Mouse (Mus musculus) forebrain, embryonic 14.5 days (tissue): ENCODE measurements around the gene Gm16181. TPM values are rescaled to one million over a fixed set of nuclear protein-coding genes. Genes with fewer than 3 reads are reported as not detected.
"Not testable (repeated sequence)": the region's sequence is repeated elsewhere in the genome, so short reads cannot be mapped to it uniquely, and the experiment has no call there.

Experiments
- ATAC-seq: fragments of 200-750 bp; cut with Nextera tagmentation; 2 replicates; pipeline ENCODE4 v1.8.0; 2017; ENCODE audit warnings: mild to moderate bottlenecking, moderate library complexity
- DNase-seq: peaks from one replicate; pipeline ENCODE4 v3.0.0-alpha.2; 2015; ENCODE audit warnings: low spot score
- H3K27ac ChIP-seq: fragments of 300-500 bp; sonication (generic); 2 replicates; pipeline ENCODE4 v1.5.1; 2014; ENCODE audit warnings: low read depth, mild to moderate bottlenecking, control low read depth, low read length, moderate library complexity
- H3K27me3 ChIP-seq: fragments of 300-500 bp; sonication (generic); replicated peaks from 2 replicates; pipeline ENCODE4 v1.6.1; 2014; ENCODE audit warnings: low read length, control low read depth, mixed read lengths; ENCODE audit not compliant: control insufficient read depth, insufficient read depth
- H3K36me3 ChIP-seq: fragments of 300-500 bp; sonication (generic); 2 replicates; pipeline ENCODE4 v1.6.1; 2014; ENCODE audit warnings: low read length, control low read depth; ENCODE audit not compliant: control insufficient read depth, insufficient read depth
- H3K4me1 ChIP-seq: fragments of 300-500 bp; sonication (generic); 2 replicates; pipeline ENCODE4 v1.6.1; 2014; ENCODE audit warnings: antibody characterized with exemption, low read length, control low read depth; ENCODE audit not compliant: control insufficient read depth, insufficient read depth
- H3K4me2 ChIP-seq: fragments of 300-500 bp; sonication (generic); 2 replicates; pipeline ENCODE4 v1.6.1; 2014; ENCODE audit warnings: mild to moderate bottlenecking, control low read depth, low read length
- H3K4me3 ChIP-seq: fragments of 300-500 bp; sonication (generic); 2 replicates; pipeline ENCODE4 v1.5.1; 2014; ENCODE audit warnings: low read depth, low read length, control low read depth
- H3K9ac ChIP-seq: fragments of 300-500 bp; sonication (generic); 2 replicates; pipeline ENCODE4 v1.6.1; 2014; ENCODE audit warnings: mild to moderate bottlenecking, low read length, control low read depth, moderate library complexity
- H3K9me3 ChIP-seq: fragments of 300-500 bp; sonication (generic); replicated peaks from 2 replicates; pipeline ENCODE4 v1.6.1; 2016; ENCODE audit warnings: low read length, control low read depth, mixed read lengths; ENCODE audit not compliant: control insufficient read depth
- WGBS: fragments of 180-500 bp; shearing (Covaris S2); extraction: QIAGEN DNeasy Blood & Tissue Kit; methylation state at CpG from one replicate; pipeline ENCODE4 v1.1.7; 2014; 5-methylcytosine and 5-hydroxymethylcytosine counted together
- polyA plus RNA-seq: library from polyadenylated mRNA; unstranded; fragments of >200 nt; fragmentation: Nextera tagmentation; extraction: Ambion mirVana; gene quantifications from 2 replicates; pipeline ENCODE4 v1.2.1, GENCODE M21; 2014

Gene Gm16181
- polyA plus RNA-seq, 1 experiment from 2014 or later, result not detected

DNA sequence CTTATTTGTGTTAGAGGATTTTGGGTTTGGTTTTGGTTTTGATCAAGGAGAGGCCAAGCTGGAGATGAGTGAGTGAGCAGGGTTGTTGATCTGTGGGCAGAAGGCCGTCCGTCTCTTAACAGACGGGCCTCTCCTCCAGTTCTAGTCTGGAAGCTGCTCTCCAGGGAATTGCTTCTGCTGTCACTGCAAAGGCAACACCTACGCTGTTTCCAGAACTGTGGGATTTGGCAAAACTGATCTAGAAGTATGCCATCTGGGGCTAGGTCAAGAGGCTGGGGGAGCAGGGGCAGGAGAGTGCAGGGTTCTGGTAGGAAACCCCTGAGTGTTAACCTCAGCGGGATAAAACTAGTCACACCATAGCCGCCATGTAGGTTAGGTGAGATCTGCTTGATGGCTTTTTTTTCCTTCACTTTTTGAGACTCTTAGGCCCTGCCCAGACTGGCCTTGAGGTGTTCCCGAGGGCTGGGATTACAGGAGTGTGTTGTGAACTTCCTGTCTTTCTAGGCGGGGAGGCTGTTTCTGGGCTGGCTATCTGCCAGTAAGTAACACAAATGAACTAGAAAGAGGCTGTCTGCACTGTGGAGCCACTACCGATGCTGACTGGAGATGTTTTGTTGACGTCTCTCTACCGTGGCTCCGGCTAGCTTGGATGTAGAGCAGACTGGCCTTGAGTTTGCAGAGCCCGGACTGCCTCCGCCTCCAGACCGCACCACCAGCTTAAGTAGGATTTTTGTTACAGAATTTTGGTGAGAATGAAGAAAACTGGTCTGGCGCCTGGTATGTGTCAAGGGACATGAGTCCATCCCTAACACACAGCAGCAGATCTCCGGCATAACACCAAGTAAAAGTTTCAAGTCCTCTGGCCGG is 12.7 kb downstream of the Gm16181 start, which contains the start of gene Atp6v1g2:
Atp6v1g2 (plus strand) TSS at position 547 of the 867 bp plus-strand sequence.
- Histone ChIP-seq H3K4me1 (peaks cover 4% of the 10 kb centered on the region; the same call in 1 of the 2 replicates), H3K9ac (peak within 1 kb of the TSS; percentile 85), H3K9me3 (no peaks in the 10 kb centered on the region), H3K27ac (peak within 1 kb of the TSS; percentile 90; the same call in 1 of the 2 replicates), H3K4me2 (peak within 1 kb of the TSS; percentile 83), H3K27me3 (no peaks in the 10 kb centered on the region), H3K4me3 (peak within 1 kb of the TSS; percentile 40), H3K36me3 (peaks cover 45% of the 10 kb centered on the region)
- 74% methylated on average over 18 of the region's 18 CpGs for WGBS
- ATAC-seq, result no peak
- DNase-seq, result no peak

DNA sequence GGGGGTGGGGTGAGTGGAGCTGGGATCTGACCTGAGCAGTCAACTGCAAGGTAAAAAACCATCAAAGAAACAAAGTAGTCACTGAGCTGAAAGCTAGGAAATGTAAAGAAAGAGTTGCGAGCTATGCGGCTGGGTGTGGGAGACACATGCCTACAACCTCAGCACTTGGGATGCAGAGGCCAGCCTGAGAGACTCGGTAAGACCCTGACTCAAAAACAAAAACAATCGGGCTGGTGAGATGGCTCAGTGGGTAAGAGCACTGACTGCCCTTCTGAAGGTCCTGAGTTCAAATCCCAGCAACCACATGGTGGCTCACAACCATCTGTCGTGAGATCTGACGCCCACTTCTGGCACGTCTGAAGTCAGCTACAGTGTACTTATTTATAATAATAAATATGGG is 13.5 kb downstream of the Gm16181 start:
- H3K27me3 ChIP-seq, H3K9me3 ChIP-seq, ATAC-seq, H3K4me1 ChIP-seq, DNase-seq, H3K27ac ChIP-seq: not testable (repeated sequence)
- peak overlapping the region; percentile 85 for H3K9ac ChIP-seq
- peak overlapping the region; percentile 83 for H3K4me2 ChIP-seq
- H3K36me3 ChIP-seq, result peaks cover 38% of the 10 kb centered on the region
- H3K4me3 ChIP-seq, result peak overlapping the region; percentile 40; the same call in 1 of the 2 replicates
- 82% methylated on average over 7 of the region's 7 CpGs for WGBS

DNA sequence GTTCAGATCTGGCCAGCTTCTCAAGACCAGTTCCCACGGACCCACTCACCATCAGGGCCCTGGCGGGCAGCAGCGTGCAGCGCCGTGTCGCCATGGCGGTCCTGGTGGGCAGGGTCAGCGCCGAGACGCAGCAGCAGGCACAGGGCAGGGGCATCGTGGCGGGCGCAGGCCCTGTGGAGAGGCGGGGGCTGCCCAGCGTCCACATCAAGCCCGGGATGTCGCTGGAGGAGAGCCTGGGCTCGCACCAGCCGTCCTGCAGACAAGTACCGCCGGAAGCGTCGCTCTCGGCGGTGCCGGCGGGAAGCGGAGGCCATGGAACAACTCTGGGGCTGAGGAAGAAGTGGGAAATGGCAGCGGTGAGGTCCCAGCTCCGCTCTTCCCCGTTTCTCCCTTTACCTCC is 14.3 kb downstream of the Gm16181 start:
- 0 out of 2 replicates have a peak, but pooled peaks have one; percentile 2 for ATAC-seq
- H3K27me3 ChIP-seq, result no peaks in the 10 kb centered on the region
- H3K36me3 ChIP-seq, result peaks cover 30% of the 10 kb centered on the region
- H3K9me3 ChIP-seq, result no peaks in the 10 kb centered on the region
- peak overlapping the region; percentile 90 for H3K27ac ChIP-seq
- 8% methylated on average over 30 of the region's 31 CpGs for WGBS
- peaks cover 4% of the 10 kb centered on the region; the same call in 1 of the 2 replicates for H3K4me1 ChIP-seq
- H3K4me3 ChIP-seq, result peak overlapping the region; percentile 40
- no peak for DNase-seq
- peak overlapping the region; percentile 83 for H3K4me2 ChIP-seq
- peak overlapping the region; percentile 85 for H3K9ac ChIP-seq

DNA sequence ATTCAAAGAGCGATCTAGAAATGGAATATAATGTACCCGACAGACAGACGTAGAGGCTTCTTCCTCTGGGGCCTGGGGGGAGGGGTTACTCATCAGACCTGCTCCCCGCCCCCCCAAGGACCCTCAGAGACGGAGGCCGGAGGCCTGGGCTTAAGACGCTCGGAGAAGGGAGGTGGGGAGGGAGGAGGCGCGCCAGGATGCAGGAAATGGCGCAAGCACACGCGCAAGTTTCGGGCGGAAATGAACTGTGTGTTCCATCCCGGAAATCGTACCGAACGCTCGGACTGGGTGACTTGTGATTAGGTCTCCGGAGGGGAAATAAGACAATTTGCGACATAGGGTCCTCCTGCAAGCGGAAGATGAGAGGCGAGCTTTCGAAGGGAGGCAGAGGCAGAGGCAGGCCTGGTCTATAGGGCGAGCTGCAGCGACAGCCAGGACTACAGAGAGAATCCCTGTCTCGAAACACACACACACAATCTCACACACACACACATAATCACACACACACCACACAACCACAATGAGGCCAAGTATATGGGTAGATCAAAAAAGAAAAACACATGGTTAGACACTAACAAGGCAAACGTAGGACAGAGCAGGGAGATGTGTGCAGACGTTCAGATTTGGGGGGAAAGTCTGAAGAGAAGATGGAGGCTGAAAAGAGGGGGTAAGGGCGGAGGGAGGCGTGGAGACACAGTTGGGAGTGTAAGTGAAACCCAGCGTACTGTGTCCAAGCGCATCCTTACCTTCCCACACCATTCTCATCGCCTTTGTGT is 15.2 kb downstream of the Gm16181 start, which contains the start of gene Nfkbil1:
Nfkbil1 (minus strand) TSS at position 179 of the 776 bp plus-strand sequence.
- DNase-seq (peak; percentile 96), ATAC-seq (peak; percentile 85)
- Histone ChIP-seq H3K36me3 (peaks cover 21% of the 10 kb centered on the region), H3K9me3 (no peaks in the 10 kb centered on the region), H3K27me3 (no peaks in the 10 kb centered on the region), H3K27ac (peak within 1 kb of the TSS; percentile 90), H3K4me1 (peaks cover 7% of the 10 kb centered on the region), H3K4me3 (peak within 1 kb of the TSS; percentile 40), H3K4me2 (peak within 1 kb of the TSS; percentile 83), H3K9ac (peak within 1 kb of the TSS; percentile 85)
- WGBS, result under 1% methylated on average over 35 of the region's 35 CpGs

DNA sequence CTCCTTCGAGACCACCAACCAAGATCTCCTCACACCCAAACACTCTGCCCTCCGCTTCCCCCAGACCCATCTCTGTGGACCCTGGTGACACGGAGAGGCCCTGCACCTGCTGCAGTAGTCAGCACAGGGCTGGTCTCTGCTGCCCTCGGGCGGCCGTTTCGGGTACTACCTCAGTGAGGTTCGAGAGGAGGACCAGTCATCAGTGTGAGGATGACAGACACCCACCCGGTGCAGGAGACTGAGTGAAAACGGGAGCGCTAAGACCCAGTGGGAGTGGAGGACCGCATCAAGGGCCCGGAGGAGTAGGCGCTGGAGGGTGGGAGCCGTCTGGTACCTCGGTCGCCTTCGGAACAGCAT is 15.7 kb downstream of the Gm16181 start:
- WGBS, result 0% methylated on average over 18 of the region's 18 CpGs
- DNase-seq (peak; percentile 95), ATAC-seq (peak; percentile 83)
- Histone ChIP-seq H3K4me2 (peak overlapping the region; percentile 83), H3K9me3 (no peaks in the 10 kb centered on the region), H3K9ac (peak overlapping the region; percentile 85), H3K27ac (peak overlapping the region; percentile 90), H3K4me1 (peaks cover 9% of the 10 kb centered on the region), H3K27me3 (no peaks in the 10 kb centered on the region), H3K4me3 (peak overlapping the region; percentile 40), H3K36me3 (peaks cover 15% of the 10 kb centered on the region)

DNA sequence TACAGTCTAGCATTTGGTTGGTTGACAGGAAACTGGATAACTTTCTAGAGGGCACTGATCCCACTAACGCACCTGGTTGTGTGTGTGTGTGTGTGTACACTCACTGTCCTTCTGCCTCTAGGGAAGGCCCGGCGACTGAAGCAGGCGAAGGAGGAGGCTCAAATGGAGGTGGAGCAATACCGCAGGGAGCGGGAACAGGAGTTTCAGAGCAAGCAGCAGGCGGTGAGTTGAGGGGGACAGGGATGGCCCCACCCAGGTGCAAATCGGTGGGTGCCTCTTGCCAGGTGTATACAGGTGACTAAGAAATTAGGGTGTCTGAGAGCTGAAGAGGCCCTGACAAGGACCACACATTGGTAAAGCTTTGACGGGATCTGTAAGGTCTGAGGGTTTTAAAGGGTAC is 16.4 kb downstream of the Gm16181 start:
- peak overlapping the region; percentile 40 for H3K4me3 ChIP-seq
- no peak for ATAC-seq
- no peaks in the 10 kb centered on the region for H3K27me3 ChIP-seq
- peaks cover 9% of the 10 kb centered on the region for H3K4me1 ChIP-seq
- DNase-seq, result no peak
- H3K36me3 ChIP-seq, result peaks cover 15% of the 10 kb centered on the region; the same call in 1 of the 2 replicates
- 74% methylated on average over 9 of the region's 9 CpGs for WGBS
- H3K4me2 ChIP-seq, result peak overlapping the region; percentile 83
- no peaks in the 10 kb centered on the region for H3K9me3 ChIP-seq
- peak overlapping the region; percentile 90; the same call in 1 of the 2 replicates for H3K27ac ChIP-seq
- H3K9ac ChIP-seq, result peak overlapping the region; percentile 85; the same call in 1 of the 2 replicates

DNA sequence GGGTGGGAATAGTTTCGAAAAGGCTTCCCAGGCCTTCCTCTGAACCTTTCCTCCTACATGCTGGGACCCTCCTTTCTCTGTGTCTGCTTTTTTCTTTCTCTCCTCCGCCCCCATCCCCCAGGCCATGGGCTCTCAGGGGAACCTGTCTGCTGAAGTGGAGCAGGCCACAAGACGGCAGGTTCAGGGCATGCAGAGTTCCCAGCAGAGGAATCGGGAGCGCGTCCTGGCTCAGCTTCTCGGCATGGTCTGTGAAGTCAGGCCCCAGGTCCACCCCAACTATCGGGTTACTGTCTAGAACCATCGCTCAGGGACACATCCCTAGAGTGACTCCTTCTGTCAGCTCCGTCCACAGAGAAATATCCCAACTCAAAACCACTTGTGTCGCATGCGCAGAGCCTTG is 16.9 kb downstream of the Gm16181 start:
- peak overlapping the region; percentile 83; the same call in 1 of the 2 replicates for H3K4me2 ChIP-seq
- 89% methylated on average over 12 of the region's 12 CpGs for WGBS
- H3K36me3 ChIP-seq, result peaks cover 13% of the 10 kb centered on the region; the same call in 1 of the 2 replicates
- peaks cover 9% of the 10 kb centered on the region for H3K4me1 ChIP-seq
- DNase-seq (no peak), ATAC-seq (no peak)
- H3K9ac ChIP-seq, result peak overlapping the region; percentile 85; the same call in 1 of the 2 replicates
- H3K27ac ChIP-seq, result no peak overlapping the region
- no peaks in the 10 kb centered on the region for H3K9me3 ChIP-seq
- H3K4me3 ChIP-seq, result no peak overlapping the region
- no peaks in the 10 kb centered on the region for H3K27me3 ChIP-seq

DNA sequence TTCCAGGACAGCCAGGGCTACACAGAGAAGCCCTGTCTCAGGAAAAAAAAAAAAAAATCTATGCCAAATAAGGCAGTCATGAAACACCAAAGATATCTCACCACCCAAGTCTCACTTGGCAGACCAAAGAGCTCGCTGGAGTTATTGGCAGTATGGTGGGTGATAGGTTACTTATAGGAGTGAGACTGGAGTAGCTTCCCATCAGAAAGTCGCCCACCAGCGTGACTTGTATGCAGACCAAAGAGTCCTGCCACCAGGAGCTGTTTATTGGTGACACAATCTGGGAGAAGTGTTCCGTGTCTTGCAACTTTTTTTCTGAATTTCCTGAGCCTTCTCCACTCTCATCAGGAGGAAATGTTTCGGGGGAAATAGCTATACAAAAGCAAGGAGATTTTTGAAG is 19.1 kb downstream of the Gm16181 start:
- no peaks in the 10 kb centered on the region for H3K9me3 ChIP-seq
- no peaks in the 10 kb centered on the region for H3K27me3 ChIP-seq
- H3K4me1 ChIP-seq, result peaks cover 18% of the 10 kb centered on the region
- no peak overlapping the region for H3K4me3 ChIP-seq
- H3K36me3 ChIP-seq, result peaks cover 18% of the 10 kb centered on the region
- H3K9ac ChIP-seq, result no peak overlapping the region
- no peak overlapping the region for H3K4me2 ChIP-seq
- 76% methylated on average over 5 of the region's 5 CpGs for WGBS
- DNase-seq (no peak), ATAC-seq (no peak)
- H3K27ac ChIP-seq, result no peak overlapping the region
